Mouse (Mus musculus) kidney, adult 11 months (tissue): ENCODE measurements around the gene Aqp8.

Source experiments
- DNase-seq: peaks from one replicate; pipeline ENCODE4 v3.0.0; 2022

Aqp8 gene

DNA sequence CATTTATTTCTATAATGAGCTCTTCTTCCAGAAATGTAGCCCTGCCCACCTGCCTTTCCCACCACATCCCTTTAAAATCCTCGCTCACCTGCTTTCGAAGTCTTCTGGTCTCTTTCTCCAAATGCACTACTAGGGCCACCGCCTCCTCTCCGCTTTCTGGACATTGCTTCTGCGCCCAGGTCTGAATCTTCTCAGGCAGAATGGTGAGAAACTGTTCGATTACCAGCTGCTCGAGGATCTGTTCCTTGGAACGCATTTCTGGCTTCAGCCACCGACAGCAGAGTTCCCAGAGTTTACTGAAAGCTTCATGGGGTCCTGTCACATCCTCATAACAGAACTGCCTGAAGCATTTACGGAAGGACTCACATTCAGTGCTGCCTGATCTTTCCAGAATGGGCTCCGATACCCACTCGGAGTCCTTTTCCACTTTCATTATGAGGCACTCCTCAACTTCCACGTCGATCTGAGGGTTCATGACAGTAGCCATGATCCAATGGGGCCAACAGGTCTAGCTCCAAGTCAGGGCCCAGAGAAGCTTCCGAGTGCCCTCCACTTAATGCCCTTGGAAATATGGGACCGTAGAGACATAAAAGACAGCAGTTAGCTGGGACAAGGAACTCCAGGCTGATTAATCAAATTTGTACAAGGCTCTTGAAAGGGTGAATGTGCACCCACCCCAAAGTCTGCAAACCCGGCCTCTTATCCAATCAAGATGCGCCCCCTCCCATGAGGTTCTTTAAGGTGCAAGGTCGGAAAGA lies 37.6 kb downstream of the Aqp8 start:
- DNase-seq = no peak

DNA sequence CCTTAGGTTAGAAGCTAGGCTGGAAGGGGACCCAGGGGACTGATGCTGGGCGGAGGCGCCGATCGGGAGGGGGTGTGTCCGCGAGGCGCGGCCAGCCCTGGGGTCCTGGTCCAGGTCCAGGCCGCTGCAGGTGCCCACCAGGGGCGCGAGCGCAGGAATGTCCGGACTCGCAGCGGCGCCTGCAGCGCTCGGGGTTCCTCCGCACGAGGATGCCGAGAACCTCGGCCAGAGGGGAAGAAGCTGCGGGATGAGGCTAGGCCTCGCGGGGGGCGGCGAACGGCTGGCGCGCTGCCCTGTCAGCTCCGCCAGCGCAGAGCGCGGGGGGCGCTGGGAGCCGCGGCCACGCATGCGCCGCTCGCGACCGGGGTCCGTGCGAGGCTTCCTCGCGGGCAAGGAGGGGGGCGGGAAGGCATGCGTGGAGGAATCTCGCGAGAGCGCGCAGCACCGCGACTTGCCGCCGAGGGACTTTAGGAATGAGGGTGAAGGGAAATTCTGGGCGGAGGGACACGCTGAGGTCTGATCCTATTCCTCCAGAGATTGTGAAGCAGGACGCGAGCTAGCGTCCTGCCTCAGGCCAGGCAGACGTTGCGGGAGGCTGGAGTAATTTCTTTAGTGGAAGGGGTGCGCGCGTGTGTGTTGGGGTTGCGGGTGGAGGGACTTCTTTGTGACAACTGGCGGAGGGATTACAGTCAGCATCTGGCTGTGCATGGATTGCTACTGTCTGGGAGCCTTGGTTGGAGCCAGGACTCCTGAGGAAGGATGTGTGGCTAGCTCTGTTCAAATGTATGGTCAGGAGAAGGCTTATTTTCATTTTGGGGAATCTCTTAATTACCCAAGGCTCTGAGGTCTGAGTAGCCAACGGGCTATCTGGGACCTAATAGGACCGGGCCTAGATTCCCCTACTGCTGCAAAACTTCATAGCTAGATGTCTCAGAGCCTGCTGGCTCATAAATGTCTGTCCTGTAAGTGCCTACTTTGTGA lies 38.4 kb downstream of the Aqp8 start, which contains the start of gene Zkscan2:
TSS of gene Zkscan2 (minus strand) at position 211 of the 981 bp plus-strand sequence.
- peak; percentile 61 for DNase-seq

DNA sequence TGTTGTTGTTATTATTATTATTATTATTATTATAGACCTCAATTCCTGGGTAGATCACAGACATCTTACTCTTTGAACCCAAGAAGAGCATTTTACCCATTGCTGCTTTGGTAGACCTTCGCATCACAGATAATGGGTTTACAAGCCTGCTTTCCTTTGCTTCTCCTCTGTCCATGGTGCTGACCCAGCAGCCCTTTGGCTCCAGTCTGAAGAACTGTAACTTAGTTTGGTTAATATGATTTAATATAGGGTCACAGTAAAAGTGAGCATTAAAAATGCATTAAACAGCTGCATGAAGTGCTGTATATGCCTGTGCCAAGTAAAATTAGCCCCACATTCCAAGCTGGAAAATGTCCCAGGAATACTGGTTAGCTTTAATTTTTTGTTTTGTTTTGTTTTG lies 41.3 kb downstream of the Aqp8 start:
- DNase-seq = no peak

DNA sequence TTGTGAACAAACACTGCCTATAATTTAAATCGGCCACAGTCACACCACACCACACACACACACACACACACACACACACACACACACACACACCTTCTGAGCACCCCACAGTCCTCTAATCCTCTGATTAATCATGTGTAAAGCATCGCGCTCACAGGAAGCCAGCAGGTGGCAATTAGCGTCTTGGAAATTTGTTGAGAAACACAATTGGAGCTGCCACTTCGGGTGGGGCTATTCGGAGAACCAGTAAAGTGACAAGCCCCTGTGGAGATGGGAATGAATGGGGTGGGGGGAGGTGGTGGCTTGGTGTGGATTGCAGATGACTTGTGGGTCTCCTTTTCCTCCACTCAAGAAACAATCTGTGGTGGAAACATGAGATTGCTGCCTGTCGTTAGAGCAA lies 45.9 kb downstream of the Aqp8 start:
- DNase-seq = no peak
